Mouse (Mus musculus) frontal cortex, postnatal 25 days (tissue): ENCODE data around the gene Vmn2r71.

Source experiments
- DNase-seq, 2 experiments: peaks; one replicate each; pipeline ENCODE4 v3.0.0; 2022; ENCODE audit warnings: low spot score in 2 of 2

Vmn2r71 gene

DNA sequence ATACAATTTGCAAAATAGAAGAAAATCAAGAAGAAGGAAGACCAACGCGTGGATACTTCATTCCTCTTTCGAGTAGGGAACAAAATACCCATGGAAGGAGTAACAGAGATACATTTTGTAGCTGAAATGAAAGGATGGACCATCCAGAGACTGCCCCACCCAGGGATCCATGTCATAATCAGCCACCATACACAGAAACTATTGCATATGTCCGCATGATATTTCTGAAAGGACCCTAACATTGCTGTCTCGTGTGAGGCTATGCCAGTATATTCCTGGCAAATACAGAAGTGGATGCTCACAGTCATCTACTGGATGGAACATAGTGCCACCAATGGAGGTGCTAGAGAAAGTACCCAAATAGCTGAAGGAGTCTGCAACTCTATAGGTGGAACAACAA, at the start of gene Vmn2r71:
TSS of gene Vmn2r71 (plus strand) at position 301 of the 400 bp plus-strand sequence.
- DNase-seq = no peak

GRCm38 (mm10) chr7:85542108-85542507, 20.8 kb upstream of the Vmn2r71 start:
- no peak for DNase-seq

GRCm38 (mm10) chr7:85543118-85543517, 19.8 kb upstream of the Vmn2r71 start:
- no peak for DNase-seq

DNA sequence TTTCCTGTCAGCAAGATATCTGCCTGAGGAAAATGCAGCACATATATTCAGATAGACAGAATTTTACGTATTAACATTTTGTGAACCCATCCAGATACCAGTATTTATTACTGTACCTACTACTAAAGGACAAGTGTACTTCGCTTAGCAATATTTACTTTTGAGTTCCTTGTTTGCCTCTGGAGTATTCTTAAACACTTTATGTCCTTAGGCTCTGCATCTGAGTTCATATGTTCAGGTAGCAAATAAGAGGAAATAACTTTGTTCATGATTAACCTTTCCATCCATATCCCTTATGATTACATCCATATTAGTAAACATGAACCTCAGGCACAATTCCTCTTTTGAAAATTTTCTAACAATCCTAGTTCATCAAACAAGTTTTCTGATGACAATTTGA, 6.2 kb downstream of the Vmn2r71 start, which contains the start of gene Vmn2r70:
TSS of gene Vmn2r70 (minus strand) at position 101 of the 400 bp plus-strand sequence.
- DNase-seq = no peak
